Mouse (Mus musculus) granulocyte monocyte progenitor cell, adult 5-6 weeks (primary cell): Measurements from ENCODE around the gene Gm13090. TPM values are rescaled to one million over a fixed set of nuclear protein-coding genes. Genes with fewer than 3 reads are reported as not detected.

ENCODE experiments used
- ATAC-seq: replicated peaks from 2 replicates; pipeline ENCODE4 v1.8.0; 2016; ENCODE audit warnings: mild to moderate bottlenecking, moderate TSS enrichment, inconsistent platforms; ENCODE audit not compliant: poor library complexity, severe bottlenecking
- total RNA-seq, 2 experiments: library from RNA; stranded (forward) in 1 of 2; stranded (reverse) in 1 of 2; fragments of 200-712, 200-1000 nt in 1 of 2; fragments of >200 nt in 1 of 2; fragmentation: Nextera tagmentation in 1 of 2; gene quantifications; 2 replicates each; pipeline ENCODE4 v1.2.3; 2014 to 2017

Gene Gm13090
- total RNA-seq (2014; fragmentation: Nextera tagmentation) (not detected in 2 replicates), total RNA-seq (2017) (not detected in 2 replicates)

GRCm38 (mm10) chr4:151089270-151089669 lies at the start of gene Gm13090:
Gene Gm13090, plus strand, starts transcription at chr4:151089570.
- 0 out of 2 replicates have a peak, but pooled peaks have one; percentile 35 for ATAC-seq

- ATAC-seq, result no peak
These were observed 47.9 kb upstream of the Gm13090 start for GRCm38 (mm10) chr4:151041506-151041905.

DNA sequence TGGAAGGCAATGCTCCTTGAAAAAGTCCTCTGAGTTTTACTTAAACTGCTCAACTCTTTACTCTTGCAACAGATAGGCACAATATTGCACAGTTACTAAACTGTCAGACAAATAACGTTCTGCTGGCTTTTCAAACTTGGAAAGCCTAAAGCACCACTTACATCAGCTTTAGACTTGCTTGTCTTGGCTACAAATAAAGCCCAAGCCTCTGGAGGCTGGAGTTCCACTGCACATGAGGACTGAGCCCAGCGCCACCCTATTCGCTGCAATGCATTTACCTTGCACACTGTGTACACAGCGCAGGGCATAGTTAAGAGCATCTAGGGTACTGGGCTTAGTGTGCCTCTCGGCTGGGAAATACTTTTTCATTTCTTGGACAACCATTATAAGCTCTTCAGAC lies 46.1 kb upstream of the Gm13090 start:
- ATAC-seq, result 0 out of 2 replicates have a peak, but pooled peaks have one; percentile 9

- ATAC-seq, result peak; percentile 91
These were observed 45.1 kb upstream of the Gm13090 start, which contains the start of gene Per3 for GRCm38 (mm10) chr4:151044037-151044943. Gene Per3, minus strand, starts transcription at chr4:151044665.

GRCm38 (mm10) chr4:151044944-151045570 lies 44.3 kb upstream of the Gm13090 start:
- no peak for ATAC-seq

DNA sequence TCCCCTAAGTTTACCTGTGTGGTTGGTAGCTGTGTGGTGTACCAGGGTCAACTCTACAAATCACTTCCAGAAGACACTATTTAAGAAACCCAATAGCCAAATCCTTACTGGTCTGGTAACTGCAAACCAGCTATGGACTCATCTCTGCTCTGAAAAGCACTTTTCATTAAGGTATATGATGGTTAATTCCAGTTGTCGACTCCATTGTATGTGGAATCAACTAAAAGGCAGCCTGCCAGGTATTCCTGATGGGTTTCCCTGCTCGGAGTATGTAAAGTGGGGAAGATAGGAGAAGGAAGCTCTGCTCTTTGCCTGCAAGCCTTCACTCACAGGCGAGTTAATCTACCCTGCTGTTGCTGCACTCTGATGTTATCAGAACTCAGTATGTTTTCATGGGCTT lies 42.8 kb upstream of the Gm13090 start:
- no peak for ATAC-seq

- peak; percentile 75 for ATAC-seq
These were observed 38.2 kb upstream of the Gm13090 start for GRCm38 (mm10) chr4:151051162-151051561.

DNA sequence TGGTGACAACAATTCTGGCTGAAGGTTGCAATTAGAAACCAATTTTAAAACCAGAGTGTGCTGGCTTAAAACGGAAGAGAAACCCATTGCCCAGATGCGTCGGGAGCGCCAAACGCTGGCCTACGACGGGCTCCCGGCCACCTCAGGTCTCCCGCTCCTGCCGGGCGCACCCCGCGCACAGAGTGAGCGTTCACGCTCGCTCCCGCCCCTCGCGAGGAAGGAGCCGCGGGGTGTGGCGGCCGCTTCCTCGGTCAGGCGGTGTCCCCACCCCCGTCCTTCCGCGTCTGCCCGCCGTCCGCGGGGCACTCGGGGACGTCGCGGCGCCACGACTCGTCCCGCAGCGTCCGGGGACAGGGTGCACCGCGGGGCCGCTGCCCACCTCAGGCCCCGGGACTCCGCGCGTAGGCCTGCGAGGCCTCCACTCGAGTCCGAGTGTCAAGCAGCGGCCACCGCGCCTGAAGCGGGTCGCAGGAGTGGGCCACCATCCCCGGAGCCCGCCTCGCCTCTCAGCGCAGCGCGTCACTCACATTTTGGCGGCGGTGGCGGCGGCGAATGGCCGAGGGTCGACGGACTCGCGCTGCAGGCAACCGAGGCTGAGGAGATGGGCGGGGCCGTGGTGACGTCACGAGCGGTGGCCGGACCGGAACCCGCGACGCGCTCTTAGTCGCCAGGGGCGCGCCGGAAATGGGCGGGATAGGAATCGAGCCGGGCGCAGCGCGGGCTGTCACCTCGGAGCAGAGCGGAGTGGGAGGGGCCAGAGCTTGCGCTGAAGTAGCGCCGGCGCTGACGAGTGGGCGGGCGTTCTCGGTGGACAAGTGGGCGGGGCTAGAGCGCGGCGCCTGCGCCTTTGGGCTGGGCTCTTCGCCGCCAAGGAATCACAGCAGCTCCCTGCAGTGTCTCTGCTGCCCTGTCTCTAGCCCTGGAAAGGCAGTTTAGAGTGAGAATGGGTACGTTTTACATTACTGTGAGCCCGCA lies 31.7 kb upstream of the Gm13090 start, which contains the start of gene Vamp3:
Vamp3 (minus strand) TSS at position 617 of the 975 bp plus-strand sequence.
- ATAC-seq, result peak; percentile 95

DNA sequence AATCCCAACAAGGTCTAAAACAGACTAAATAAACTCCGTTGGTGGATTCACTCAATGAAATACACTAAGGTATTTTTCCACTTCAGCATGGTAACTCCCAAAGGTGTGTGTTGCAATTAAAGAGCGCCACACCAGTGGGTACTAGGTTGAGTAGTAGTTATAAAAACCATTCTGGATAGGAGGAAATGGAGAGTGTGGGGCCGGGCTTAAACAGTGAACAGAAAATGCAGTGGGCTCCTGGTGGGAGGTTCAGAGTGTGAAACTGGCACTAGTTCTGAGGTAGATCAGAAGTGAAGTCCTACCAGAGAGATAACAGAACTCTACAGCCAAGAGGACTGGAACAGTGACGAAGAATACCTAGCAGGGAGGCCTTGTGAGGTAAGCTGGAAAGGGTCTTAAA lies 30.7 kb upstream of the Gm13090 start:
- no peak for ATAC-seq

- ATAC-seq, result no peak
These were observed 29.8 kb upstream of the Gm13090 start for GRCm38 (mm10) chr4:151059566-151059965.

GRCm38 (mm10) chr4:151068751-151069150 lies 20.6 kb upstream of the Gm13090 start:
- peak; percentile 62 for ATAC-seq

- peak; percentile 83 for ATAC-seq
These were observed 18.4 kb upstream of the Gm13090 start for GRCm38 (mm10) chr4:151070962-151071361.

- ATAC-seq, result peak; percentile 61
These were observed 16.1 kb upstream of the Gm13090 start for GRCm38 (mm10) chr4:151073108-151073744.

GRCm38 (mm10) chr4:151074817-151075216 lies 14.6 kb upstream of the Gm13090 start:
- ATAC-seq, result no peak

DNA sequence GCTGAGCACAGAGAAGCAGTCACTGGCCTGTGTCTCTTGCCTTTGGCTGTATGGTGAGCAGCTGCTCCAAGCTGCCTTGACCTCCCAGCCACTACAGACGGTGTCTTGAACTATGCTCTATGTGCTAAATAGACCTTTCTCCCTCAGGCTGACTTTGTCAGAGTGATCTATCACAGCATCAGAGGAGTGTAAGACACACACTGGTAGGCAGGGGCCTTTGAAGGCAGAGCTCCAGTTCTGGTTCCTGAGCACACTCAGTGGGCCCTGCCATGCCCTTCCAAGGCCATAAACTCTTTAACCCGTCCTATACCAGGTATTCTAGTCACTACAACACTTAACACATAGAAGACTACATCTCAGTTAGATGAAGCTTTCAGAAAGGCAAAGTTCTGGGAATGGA lies 8.0 kb upstream of the Gm13090 start:
- ATAC-seq, result no peak

GRCm38 (mm10) chr4:151081977-151082376 lies 7.4 kb upstream of the Gm13090 start:
- no peak for ATAC-seq

GRCm38 (mm10) chr4:151083027-151083426 lies 6.3 kb upstream of the Gm13090 start:
- ATAC-seq, result no peak

DNA sequence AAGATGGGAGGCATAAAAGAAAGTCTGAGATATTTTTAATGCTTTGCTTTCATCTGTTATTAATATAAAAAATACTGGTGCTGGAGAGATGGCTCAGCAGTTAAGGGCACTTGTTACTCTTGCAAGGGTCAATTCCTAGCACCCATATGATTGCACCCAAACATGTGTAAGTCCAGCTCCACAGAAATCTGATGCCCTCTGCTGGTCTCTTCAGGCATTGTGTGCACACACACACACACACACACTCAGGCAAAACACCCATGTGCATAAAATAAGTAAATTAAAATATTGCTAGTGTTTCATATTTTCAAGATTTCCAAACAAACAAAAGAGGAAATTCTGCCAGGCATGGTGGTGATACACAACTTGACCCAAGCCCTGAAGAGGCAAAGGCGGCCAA lies 2.0 kb upstream of the Gm13090 start:
- no peak for ATAC-seq

GRCm38 (mm10) chr4:151088819-151089218 lies 551 bp upstream of the Gm13090 start:
- no peak for ATAC-seq
